Mouse (Mus musculus) CH12.LX (cell line): ENCODE measurements around the gene Sobp.

Experiments
- CTCF ChIP-seq, 2 experiments: IDR thresholded peaks in 1 of 2; conservative IDR thresholded peaks in 1 of 2; 2 replicates each; pipeline ENCODE4 v1.5.1; 2011 to 2012; ENCODE audit warnings: low read depth in 2 of 2, low read length in 2 of 2, improper control_type of control experiment in 1 of 2, inconsistent platforms in 1 of 2, mild to moderate bottlenecking in 1 of 2, moderate library complexity in 1 of 2
- POLR2A ChIP-seq: IDR thresholded peaks from 2 replicates; pipeline ENCODE4 v1.6.1; 2011; ENCODE audit warnings: low read depth, mild to moderate bottlenecking, improper control_type of control experiment, low read length
- SMC3 ChIP-seq: IDR thresholded peaks from 2 replicates; pipeline ENCODE4 v1.6.1; 2011; ENCODE audit warnings: low read depth, low read length, improper control_type of control experiment
- TBP ChIP-seq: conservative IDR thresholded peaks from 2 replicates; pipeline ENCODE4 v1.6.1; 2011; ENCODE audit warnings: low read depth, low read length, improper control_type of control experiment

DNA sequence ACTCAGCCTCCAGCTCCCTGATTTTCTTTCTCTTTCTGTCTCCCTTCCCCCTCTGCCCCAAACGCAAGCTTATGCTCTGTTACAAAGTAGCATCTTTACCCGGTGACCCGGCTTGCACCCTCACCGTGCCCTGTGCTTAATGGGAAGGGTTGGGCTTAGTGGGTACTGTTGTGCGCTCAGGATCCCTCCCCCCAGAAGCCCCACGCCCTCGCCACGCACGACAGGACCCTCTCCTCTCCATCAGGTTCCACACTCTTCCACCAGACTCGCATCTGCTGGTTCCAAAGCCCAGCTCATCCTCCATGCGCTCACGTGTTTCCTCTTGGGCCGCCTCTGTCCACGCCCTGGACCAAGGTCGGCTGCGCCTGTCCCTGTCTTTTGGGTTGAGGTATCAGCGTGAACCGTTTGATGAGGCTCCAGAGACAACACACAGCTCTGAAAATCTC lies 849 bp upstream of the Sobp start:
- TF ChIP-seq TBP (no peak), POLR2A (no peak), CTCF (conservative IDR thresholded peaks at IDR 0.05 in 1 of 2, IDR thresholded peaks at IDR 0.05 in 1 of 2; ENCODE audit: low read depth in 2 of 2, low read length in 2 of 2) (no peak), SMC3 (no peak)
